Mouse (Mus musculus) skeletal muscle tissue, adult 2 months (tissue): ENCODE measurements around the gene Rec114.

Experiments used
- DNase-seq: peaks from one replicate; pipeline ENCODE4 v3.0.0-alpha.2; 2012; ENCODE audit warnings: low read depth, low spot score

The Rec114 gene

DNA sequence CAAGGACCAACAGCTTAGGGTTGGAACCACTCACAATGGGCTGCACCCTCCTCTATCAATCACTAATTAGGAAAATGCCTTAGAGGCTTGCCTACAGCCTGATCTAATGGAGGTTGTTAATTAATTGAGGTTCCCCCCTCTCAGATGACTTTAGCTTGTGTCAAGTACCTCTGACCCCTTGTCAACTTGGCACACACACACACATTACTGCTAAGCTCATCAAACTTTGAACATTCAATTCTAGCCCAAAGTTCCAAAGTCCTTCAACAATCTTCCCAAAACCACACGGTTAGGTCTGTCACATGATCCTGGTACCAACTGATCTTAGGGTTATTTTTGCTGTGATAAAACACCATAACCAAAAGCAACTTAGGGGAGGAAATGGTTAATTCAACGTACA, 26.9 kb downstream of the Rec114 start:
- DNase-seq, result no peak

- no peak for DNase-seq
Observed at GRCm38 (mm10) chr9:58710642-58711041, 33.1 kb downstream of the Rec114 start.

DNA sequence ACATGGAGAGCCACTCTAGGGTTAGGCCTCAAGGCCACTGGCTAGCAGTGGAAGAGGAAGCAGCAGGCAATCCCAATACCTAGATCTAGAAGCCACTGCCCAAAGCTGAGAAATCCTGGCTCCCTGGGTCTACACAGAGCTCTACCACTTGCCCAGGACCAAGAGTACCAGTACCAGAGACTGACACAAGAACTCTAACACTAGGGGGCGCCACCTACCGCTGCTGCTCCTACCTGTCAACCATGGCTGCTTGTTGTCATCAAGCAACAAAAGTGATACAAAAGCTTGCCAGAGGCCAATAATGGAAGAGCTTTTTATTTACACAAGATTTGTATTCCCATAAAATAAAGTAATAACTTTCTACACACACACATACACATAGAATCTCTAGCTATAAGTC, 33.8 kb downstream of the Rec114 start:
- peak; percentile 8 for DNase-seq

DNA sequence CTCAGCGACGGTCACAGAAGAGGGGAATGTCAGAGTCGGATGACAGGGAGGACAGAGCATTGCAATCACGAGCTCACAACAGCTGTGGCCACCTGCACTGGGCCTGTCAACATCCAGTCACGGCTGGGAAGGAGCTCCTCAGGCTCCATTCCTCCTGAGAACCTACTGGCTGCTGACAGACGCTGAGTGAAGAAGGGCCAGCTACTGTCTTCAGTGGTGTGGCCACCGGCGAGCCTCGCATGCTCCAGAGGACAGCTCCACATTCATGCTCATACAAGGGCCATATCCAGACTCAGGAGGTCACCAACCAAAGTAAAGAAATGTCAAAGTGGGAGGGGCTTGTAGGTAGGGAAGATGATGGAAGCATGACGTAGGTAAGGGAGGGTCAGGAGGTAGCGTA, 36.0 kb downstream of the Rec114 start:
- no peak for DNase-seq

- no peak for DNase-seq
Observed at GRCm38 (mm10) chr9:58706024-58706423, 37.7 kb downstream of the Rec114 start.

- DNase-seq, result no peak
Observed at GRCm38 (mm10) chr9:58703766-58704165, 40.0 kb downstream of the Rec114 start.

DNA sequence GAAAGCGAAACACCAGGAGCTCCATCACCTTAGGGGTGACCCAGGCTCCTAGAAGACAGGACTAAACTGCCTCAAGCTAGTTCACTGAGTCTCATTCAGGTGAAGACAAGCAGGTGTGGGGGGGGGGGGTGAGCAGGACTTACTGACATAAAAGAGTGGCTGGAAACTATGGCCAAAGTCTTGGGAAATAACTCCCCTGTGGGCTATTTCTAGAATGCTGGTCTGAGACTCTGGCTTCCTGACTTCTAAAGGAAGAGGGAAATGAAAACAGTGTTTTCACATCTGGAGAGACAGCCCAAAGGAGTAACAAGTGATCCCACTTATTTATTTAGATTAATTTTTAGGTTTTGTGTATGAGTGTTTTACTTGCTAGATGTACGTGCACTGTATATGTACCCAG, 42.0 kb downstream of the Rec114 start:
- DNase-seq, result no peak

DNA sequence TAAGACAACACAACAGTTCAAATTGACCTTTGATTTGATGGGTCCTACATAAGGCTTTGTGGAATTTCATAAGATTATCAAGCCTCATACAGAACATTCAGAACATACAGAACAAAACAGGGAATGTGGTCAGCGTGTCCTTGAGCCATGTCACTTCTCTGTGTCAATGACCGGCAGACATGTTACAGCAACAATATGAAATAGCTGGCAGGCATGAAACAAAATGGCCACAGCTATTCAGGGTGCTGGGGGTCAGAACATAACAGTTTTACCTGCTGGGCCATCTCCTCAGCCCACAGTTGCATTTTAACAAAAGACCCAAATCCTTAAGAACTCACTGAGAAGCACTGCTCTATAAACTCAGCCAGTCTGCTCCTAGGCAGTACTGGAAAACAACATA, 45.3 kb downstream of the Rec114 start:
- DNase-seq, result no peak

DNA sequence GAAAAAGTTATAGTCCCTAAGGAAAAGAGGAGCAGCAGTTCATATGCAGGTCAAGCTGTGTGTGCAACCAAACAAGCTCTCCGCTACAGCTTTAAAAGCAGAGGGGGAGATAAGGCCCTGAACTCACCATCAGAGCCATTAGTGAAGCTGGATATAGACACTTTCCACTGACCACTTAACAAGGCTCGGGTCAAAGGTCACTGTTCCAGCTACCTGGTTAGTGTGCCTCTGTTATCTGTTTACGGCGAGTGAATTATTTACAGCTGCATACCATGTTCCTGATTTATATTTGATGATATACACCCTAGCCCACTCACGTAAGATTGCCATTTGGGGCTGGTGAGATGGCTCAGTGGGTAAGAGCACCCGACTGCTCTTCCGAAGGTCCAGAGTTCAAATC, 52.3 kb downstream of the Rec114 start:
- no peak for DNase-seq

GRCm38 (mm10) chr9:58690701-58691100, 53.1 kb downstream of the Rec114 start:
- no peak for DNase-seq

- no peak for DNase-seq
Observed at GRCm38 (mm10) chr9:58688076-58688475, 55.7 kb downstream of the Rec114 start.

DNA sequence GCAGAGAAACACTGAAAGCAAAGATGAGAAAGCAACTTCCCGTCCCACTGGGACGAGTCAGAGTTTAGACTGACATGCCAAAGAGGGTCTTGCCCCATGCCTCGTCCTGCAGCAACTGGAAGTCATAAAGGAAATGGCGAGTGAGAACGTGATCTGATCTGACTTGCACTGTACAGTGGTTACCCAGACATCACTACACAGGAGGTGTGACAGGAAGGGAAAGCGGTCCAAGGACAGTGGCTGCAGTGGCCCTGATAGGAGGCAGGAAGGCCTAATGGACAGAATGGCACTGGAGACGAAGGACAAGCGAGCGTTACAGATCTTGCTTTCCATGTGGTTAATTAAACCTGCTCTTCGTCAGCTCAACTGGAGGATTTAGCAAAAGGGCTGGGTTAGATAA, 58.5 kb downstream of the Rec114 start:
- no peak for DNase-seq

DNA sequence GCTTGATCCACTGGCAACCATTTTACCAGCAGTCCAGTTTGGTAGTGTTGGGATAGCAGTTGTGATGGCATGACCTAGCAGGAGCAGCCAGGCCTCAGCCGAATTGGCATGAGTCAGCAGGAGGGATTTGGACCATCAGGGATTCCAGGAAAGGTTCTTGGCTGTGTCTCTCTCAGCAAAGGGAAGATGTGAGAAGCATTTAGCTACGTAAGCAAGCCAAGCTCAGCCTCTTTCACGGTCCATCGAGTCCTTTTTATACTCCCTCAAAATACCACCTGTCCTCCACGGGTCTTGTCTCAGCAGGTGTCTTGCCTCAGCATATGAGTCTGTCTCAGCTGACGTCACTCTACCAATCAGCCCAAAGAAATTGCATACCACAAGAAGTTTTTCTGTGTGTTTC, 60.4 kb downstream of the Rec114 start:
- DNase-seq, result no peak

GRCm38 (mm10) chr9:58682106-58682505, 61.7 kb downstream of the Rec114 start:
- DNase-seq, result no peak

GRCm38 (mm10) chr9:58681411-58681810, 62.4 kb downstream of the Rec114 start:
- peak; percentile 27 for DNase-seq

DNA sequence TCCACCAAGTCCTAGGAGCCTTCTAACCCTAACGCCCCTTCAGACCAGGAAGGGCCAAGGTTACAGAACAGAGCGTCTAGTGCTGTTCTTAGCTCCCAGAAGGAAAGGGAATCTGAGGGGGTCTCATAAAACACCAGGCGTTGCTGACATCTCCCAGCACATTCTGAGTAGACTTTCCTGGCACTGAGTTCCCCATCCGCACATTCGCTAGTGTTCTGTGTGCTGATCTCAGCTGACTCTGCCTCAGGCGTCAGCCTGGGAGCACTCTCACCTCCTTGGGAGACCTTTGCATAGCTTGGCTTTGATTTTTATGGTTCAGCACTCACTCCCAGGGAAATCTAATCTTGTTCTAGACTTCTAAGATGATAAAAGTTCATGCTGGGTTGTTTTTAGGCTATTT, 68.4 kb downstream of the Rec114 start:
- DNase-seq, result peak; percentile 28

GRCm38 (mm10) chr9:58674736-58675135, 69.0 kb downstream of the Rec114 start:
- no peak for DNase-seq

- peak; percentile 80 for DNase-seq
Observed at GRCm38 (mm10) chr9:58672474-58672873, 71.3 kb downstream of the Rec114 start.

DNA sequence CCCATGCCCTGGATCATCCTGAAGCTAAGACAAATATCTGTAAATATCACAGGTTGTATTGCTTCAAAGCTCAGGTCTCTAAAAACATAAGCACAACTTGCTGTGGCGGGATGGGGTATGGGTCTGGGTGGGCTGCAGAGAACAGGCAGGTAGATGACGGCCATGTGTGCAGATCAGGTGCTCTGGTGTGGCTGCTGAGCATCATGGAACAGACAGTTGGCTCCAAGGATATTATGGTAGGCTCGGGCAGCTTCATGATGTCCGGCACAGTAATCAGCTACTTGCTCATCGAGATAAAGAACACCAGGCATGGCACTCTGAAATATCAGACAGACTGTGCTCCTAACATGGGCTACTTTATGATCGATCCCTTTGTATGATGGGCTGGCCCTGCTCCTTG, 73.9 kb downstream of the Rec114 start:
- no peak for DNase-seq

DNA sequence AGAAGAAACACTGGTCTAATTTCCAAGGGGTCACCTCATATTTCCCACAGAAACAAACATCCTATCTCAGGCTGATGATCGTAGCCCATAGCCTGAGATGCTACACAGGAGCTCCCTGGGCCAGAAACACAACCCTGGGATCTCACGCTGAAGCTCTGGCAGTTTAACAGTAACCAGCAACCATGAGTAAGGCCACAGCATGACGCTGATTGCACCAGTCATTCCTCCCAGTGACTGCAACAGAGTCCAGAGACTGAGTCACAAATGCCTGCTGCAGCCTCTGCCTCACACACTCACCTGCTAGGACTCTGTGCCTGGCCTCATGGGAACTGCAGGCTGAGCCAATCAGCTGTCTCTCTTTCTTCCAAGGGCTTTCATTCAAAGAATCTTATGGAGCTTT, 74.7 kb downstream of the Rec114 start:
- no peak for DNase-seq

GRCm38 (mm10) chr9:58668171-58668570, 75.6 kb downstream of the Rec114 start:
- no peak for DNase-seq

- no peak for DNase-seq
Observed at GRCm38 (mm10) chr9:58667244-58667643, 76.5 kb downstream of the Rec114 start.

- no peak for DNase-seq
Observed at GRCm38 (mm10) chr9:58666191-58666590, 77.6 kb downstream of the Rec114 start.

DNA sequence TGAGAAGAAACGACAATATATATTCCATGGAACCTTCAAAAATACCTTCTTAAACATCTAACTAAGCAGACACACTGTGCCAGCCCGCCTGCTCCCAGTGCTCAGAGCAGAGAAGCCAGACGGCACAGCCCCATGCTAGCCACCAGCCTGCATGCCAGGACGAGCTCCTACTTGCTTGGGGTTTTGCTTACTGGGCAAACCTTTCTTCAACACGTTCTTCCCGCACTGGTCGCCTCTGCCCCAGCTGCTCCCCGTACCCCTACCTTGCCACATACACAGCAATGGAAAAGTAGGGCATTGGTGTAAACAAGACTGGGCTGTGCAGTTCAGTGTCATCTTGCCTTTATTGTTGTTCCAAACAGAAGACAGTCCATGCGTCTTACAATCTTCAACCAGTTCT, 78.3 kb downstream of the Rec114 start:
- no peak for DNase-seq

GRCm38 (mm10) chr9:58662791-58663190, 81.0 kb downstream of the Rec114 start:
- DNase-seq, result no peak
